Mouse (Mus musculus): ENCODE measurements around the gene Hnrnpdl.

Gene Hnrnpdl

DNA sequence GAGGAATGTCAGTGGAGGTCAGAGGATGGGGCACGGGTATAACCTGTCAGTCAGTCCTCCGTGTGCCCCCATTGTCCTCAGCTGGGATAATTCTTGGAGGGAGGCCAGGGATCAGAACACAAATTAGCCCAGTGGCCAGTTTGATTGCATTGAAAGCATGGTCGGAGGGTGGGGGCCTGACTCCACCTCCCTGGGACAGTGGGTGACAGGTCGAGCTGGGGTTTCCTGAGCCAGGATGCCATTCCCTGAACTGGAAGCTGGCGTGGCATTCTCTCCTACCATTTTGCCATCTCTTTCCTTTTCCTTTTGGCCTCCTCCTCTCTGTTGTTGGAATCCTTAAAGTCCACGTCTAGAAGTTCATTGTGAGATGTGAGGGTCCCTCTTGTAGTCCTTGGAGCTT lies 33.6 kb downstream of the Hnrnpdl start:
- no peak for DNase-seq (ENCODE audit: low spot score in 2 of 2)

DNA sequence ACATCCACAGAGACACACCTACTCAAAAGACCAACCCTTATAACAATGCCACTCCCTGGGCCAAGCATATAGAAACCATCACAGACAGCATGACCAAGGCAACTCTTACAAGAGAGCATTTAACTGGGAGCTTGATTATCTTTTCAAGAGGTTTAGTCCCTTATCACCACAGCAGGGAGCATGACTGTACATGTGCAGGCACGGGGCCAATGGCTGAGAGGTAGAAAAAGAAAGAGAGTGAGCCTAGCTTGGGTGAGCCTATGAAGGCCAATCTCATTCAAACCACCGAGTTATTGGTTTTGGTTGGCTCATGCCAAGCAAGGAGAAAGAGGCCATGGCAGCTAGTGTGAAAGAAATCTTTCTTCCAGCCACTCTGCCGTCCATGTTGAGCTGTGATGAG lies 34.0 kb downstream of the Hnrnpdl start:
- no peak for DNase-seq (ENCODE audit: low spot score in 2 of 2)

DNA sequence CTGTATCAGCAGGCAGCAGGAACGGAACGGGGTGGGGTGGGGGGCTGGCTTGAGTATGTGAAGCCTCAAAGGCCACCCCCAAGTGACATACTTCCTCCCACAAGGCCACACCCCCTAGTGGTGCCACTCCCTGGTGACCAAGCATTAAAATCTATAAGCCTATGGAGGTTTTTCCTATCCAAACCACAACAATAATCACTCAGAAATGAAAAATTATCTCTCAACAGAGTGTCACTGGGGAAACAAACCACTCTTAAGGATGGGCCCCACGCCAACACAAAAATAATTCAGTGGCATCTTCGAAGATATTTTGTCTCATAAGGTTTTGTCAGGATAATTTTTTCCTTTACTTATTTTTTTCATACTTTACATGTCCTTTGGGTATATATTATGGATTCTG lies 35.6 kb downstream of the Hnrnpdl start:
- DNase-seq (ENCODE audit: low spot score in 2 of 2) = no peak

DNA sequence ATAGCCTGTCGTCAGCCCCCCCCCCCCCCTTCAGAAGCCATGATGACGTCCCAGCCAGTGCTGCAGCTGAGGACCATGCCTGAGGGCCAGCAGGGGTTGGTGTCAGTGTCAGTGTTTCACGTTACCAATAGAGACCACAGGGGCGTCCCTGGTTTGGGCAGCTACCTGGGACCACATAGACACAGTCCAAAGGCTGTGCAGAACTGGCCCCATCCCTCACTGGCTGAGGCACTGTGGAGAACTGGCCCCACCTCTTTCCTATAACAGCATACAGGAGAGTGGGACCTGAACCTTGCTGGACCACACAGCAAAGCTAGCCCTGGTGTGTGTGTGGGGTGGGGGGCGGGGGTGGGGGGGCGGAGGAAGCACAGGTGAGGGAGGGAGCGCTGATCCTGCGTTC lies 39.0 kb downstream of the Hnrnpdl start:
- DNase-seq (ENCODE audit: low spot score in 2 of 2) = no peak

DNA sequence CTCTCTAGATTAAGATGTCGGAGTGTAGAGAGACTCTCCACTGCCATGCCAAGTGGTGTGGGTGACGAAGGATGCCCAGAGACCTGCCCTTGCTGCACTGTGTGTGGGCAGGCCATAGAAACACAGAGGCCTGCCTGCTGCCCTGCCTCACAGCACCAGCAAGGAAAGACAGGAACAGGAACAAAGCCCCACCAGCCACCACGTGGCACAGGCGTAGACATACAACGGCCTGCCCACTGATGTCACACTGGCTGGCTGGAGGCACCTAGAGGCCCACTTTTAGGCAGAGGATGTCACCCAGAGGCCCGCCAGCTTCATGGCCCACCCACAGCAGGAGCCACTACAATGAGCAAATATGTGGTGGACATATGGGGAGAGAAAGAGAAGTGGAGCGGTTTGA lies 39.4 kb downstream of the Hnrnpdl start:
- no peak for DNase-seq (ENCODE audit: low spot score in 2 of 2)

DNA sequence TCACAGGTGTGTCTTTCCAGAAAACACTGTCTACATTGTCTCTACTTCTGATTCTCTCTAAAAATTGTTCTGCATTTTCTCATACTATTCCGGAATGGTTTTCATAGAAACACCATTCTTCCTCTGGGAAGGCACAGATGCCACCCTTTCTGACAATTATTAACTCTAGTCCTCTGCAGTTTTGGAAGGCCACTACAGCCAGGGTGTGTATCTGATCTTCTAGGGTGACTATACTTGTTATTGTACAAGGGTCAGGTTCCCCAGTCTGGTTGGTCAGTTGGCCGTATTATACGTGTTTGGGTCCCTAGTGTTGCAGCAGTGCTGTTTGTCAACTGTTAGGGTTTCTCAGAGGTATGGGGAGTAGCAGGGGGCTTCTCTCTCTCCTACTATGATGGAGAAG lies 44.8 kb downstream of the Hnrnpdl start:
- no peak for DNase-seq (ENCODE audit: low spot score in 2 of 2)

DNA sequence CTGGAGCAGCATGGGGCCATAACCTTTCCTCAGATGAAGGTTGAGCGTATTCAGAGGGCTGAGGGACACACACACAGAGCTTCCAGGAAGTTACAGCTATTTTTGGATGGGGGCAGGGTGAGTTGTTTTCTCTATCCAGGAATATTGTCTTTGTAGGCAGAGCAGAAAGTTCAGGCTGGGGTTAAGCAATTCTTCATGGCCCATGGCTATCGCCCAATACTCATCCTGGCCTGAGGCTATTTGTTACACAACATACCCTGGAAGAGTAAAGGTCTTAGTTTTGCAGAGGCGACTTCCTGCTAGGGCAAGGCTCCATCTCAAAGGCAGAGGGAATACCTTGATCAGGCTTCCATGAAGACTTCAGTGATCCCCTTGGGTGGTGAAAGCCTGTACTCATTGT lies 45.3 kb downstream of the Hnrnpdl start:
- no peak for DNase-seq (ENCODE audit: low spot score in 2 of 2)
